In the genomic region with DNA sequence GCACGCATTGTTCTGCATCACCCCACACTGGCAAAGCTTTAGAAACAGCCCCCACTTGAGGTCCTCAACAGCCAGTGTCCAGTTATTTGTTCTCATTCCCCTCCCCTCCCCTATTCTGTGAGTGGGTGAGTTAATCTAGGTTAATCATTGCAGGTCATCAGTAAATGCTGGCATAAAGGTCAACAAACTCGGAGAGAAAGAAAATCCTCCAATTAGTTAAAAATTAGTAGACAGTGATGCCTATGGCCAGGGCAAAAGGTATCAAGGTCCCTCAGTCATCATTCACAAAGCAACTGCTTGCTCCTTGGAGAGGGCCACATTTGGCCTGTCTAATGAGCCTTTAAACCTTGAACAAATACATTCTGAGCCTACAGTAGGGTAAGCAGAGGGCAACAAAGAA, we compare ENCODE assay signal across 20 mouse cellular contexts.
DNase-seq lines count a peak whose midpoint lies in the region; ATAC-seq and TF ChIP-seq lines count a peak whose summit lies in the region.
"Had no signal": no experiment of that assay in that cellular context is flagged by ENCODE, and none has a peak within 500 bp of the region (broad histone marks: within the 10 kb centered on the region; RNA-seq: fewer than 3 reads in every experiment).

No protein-coding gene starts in this region.

- H3K4me1 ChIP-seq in midbrain, embryonic 11.5 days (ENCODE audit: control insufficient read depth, insufficient read depth, low read length), result no peaks in the 10 kb centered on the region
- no peaks in the 10 kb centered on the region for H3K4me1 ChIP-seq in midbrain, embryonic 13.5 days (replicated peaks)
- 0 out of 2 replicates have a peak, but pooled peaks cover 5% of the 10 kb centered on the region for H3K4me1 ChIP-seq in kidney, embryonic 16.5 days (ENCODE audit: insufficient read depth, low read length)
- no peaks in the 10 kb centered on the region for H3K4me1 ChIP-seq in intestine, postnatal 0 days (replicated peaks; ENCODE audit: control insufficient read depth, insufficient read depth, low read length)
- H3K4me1 ChIP-seq in embryonic facial prominence, embryonic 10.5 days, result no peaks in the 10 kb centered on the region
- H3K4me1 ChIP-seq: embryonic facial prominence, embryonic 12.5 days; forebrain, embryonic 15.5 days; heart, embryonic 15.5 days; hindbrain, embryonic 15.5 days had no signal

- no peaks in the 10 kb centered on the region for H3K27me3 ChIP-seq in midbrain, embryonic 11.5 days (ENCODE audit: control insufficient read depth, insufficient read depth, low read length)
- no peaks in the 10 kb centered on the region for H3K27me3 ChIP-seq in midbrain, embryonic 13.5 days
- no peaks in the 10 kb centered on the region for H3K27me3 ChIP-seq in kidney, embryonic 16.5 days (ENCODE audit: insufficient read depth, low read length)
- no peaks in the 10 kb centered on the region for H3K27me3 ChIP-seq in intestine, postnatal 0 days (replicated peaks; ENCODE audit: control insufficient read depth, insufficient read depth, low read length)
- no peaks in the 10 kb centered on the region for H3K27me3 ChIP-seq in embryonic facial prominence, embryonic 10.5 days (replicated peaks; ENCODE audit: low read depth, poor library complexity, severe bottlenecking)
- H3K27me3 ChIP-seq: embryonic facial prominence, embryonic 12.5 days; forebrain, embryonic 15.5 days; heart, embryonic 15.5 days; hindbrain, embryonic 15.5 days had no signal

- H3K4me2 ChIP-seq in midbrain, embryonic 11.5 days, result no peak overlapping the region
- H3K4me2 ChIP-seq in midbrain, embryonic 13.5 days (replicated peaks), result no peak overlapping the region
- H3K4me2 ChIP-seq in kidney, embryonic 16.5 days (replicated peaks; ENCODE audit: low read depth, low read length), result no peak overlapping the region
- no peak overlapping the region for H3K4me2 ChIP-seq in intestine, postnatal 0 days (replicated peaks; ENCODE audit: low read depth)
- H3K4me2 ChIP-seq: embryonic facial prominence, embryonic 12.5 days; forebrain, embryonic 15.5 days; heart, embryonic 11.5 days; heart, embryonic 15.5 days; hindbrain, embryonic 15.5 days had no signal

- no peaks in the 10 kb centered on the region for H3K36me3 ChIP-seq in midbrain, embryonic 11.5 days (ENCODE audit: control insufficient read depth, insufficient read depth, low read length)
- no peaks in the 10 kb centered on the region for H3K36me3 ChIP-seq in midbrain, embryonic 13.5 days
- H3K36me3 ChIP-seq in kidney, embryonic 16.5 days (ENCODE audit: insufficient read depth, low read length), result 0 out of 2 replicates have a peak, but pooled peaks cover 2% of the 10 kb centered on the region
- H3K36me3 ChIP-seq in intestine, postnatal 0 days (ENCODE audit: control insufficient read depth, insufficient read depth), result no peaks in the 10 kb centered on the region
- H3K36me3 ChIP-seq in embryonic facial prominence, embryonic 10.5 days (replicated peaks), result no peaks in the 10 kb centered on the region
- H3K36me3 ChIP-seq: embryonic facial prominence, embryonic 12.5 days; forebrain, embryonic 15.5 days; heart, embryonic 15.5 days; hindbrain, embryonic 15.5 days had no signal

- no peak for ATAC-seq in midbrain, embryonic 11.5 days (ENCODE audit: low FRiP score)
- no peak for ATAC-seq in midbrain, embryonic 13.5 days
- peak; percentile 90 for ATAC-seq in kidney, embryonic 16.5 days (ENCODE audit: low FRiP score, low TSS enrichment)
- no peak for ATAC-seq in intestine, postnatal 0 days
- ATAC-seq: activated CD4-positive, CD25-positive, alpha-beta regulatory T cell, adult 4 months; forebrain, embryonic 15.5 days had no signal

- TF ChIP-seq CTCF in intestine, postnatal 0 days (IDR thresholded peaks at IDR 0.05; ENCODE audit: low read depth), result no peak

- WGBS in midbrain, embryonic 11.5 days, result 77% methylated on average over 2 of the region's 2 CpGs
- WGBS in midbrain, embryonic 13.5 days, result 73% methylated on average over 2 of the region's 2 CpGs
- 44% methylated on average over 2 of the region's 2 CpGs for WGBS in kidney, embryonic 16.5 days
- 43% methylated on average over 2 of the region's 2 CpGs for WGBS in intestine, postnatal 0 days
- 65% methylated on average over 2 of the region's 2 CpGs for WGBS in embryonic facial prominence, embryonic 10.5 days

- no peak overlapping the region for H3K4me3 ChIP-seq in midbrain, embryonic 11.5 days (ENCODE audit: low read depth, low read length)
- H3K4me3 ChIP-seq in midbrain, embryonic 13.5 days (replicated peaks), result no peak overlapping the region
- H3K4me3 ChIP-seq in kidney, embryonic 16.5 days (ENCODE audit: low read length), result no peak overlapping the region
- H3K4me3 ChIP-seq in intestine, postnatal 0 days (ENCODE audit: low read depth, low read length), result no peak overlapping the region
- no peak overlapping the region for H3K4me3 ChIP-seq in embryonic facial prominence, embryonic 10.5 days
- H3K4me3 ChIP-seq: embryonic facial prominence, embryonic 12.5 days; forebrain, embryonic 15.5 days; heart, adult 2 months; heart, embryonic 15.5 days; hindbrain, embryonic 15.5 days had no signal

- H3K9ac ChIP-seq in midbrain, embryonic 11.5 days (ENCODE audit: low read length), result no peak overlapping the region
- no peak overlapping the region for H3K9ac ChIP-seq in midbrain, embryonic 13.5 days (replicated peaks)
- H3K9ac ChIP-seq in kidney, embryonic 16.5 days (replicated peaks; ENCODE audit: low read length), result no peak overlapping the region
- no peak overlapping the region for H3K9ac ChIP-seq in intestine, postnatal 0 days (ENCODE audit: low read depth, low read length)
- H3K9ac ChIP-seq: embryonic facial prominence, embryonic 12.5 days; forebrain, embryonic 15.5 days; heart, embryonic 15.5 days; hindbrain, embryonic 15.5 days had no signal

- DNase-seq in kidney, adult 11 months, result peak; percentile 36
- no peak for DNase-seq in kidney, postnatal 10 days
- peak; percentile 21 for DNase-seq in midbrain, embryonic 11.5 days (ENCODE audit: low spot score, missing footprints)
- no peak for DNase-seq in embryonic facial prominence, embryonic 10.5 days (ENCODE audit: low spot score)
- DNase-seq: adrenal gland, postnatal 14 days; cerebellum, adult 2 months; cerebellum, postnatal 14 days; embryo, embryonic 11 days; gastrocnemius, postnatal 10 days; heart, adult 2 months; heart, postnatal 14 days had no signal

- H3K9me3 ChIP-seq in midbrain, embryonic 11.5 days (ENCODE audit: control insufficient read depth, low read length), result no peaks in the 10 kb centered on the region
- H3K9me3 ChIP-seq in midbrain, embryonic 13.5 days, result peaks cover 9% of the 10 kb centered on the region; the same call in 1 of the 2 replicates
- 0 out of 2 replicates have a peak, but pooled peaks cover 10% of the 10 kb centered on the region for H3K9me3 ChIP-seq in kidney, embryonic 16.5 days (ENCODE audit: low read length)
- no peaks in the 10 kb centered on the region for H3K9me3 ChIP-seq in intestine, postnatal 0 days (ENCODE audit: control insufficient read depth)
- no peaks in the 10 kb centered on the region for H3K9me3 ChIP-seq in embryonic facial prominence, embryonic 10.5 days
- H3K9me3 ChIP-seq: embryonic facial prominence, embryonic 12.5 days; forebrain, embryonic 15.5 days; heart, embryonic 15.5 days; hindbrain, embryonic 15.5 days had no signal

- H3K27ac ChIP-seq in midbrain, embryonic 11.5 days (ENCODE audit: low read depth, low read length), result no peak overlapping the region
- H3K27ac ChIP-seq in midbrain, embryonic 13.5 days, result no peak overlapping the region
- H3K27ac ChIP-seq in kidney, embryonic 16.5 days (ENCODE audit: low read length), result peak overlapping the region; percentile 81
- H3K27ac ChIP-seq in intestine, postnatal 0 days (ENCODE audit: low read depth, low read length), result no peak overlapping the region
- no peak overlapping the region for H3K27ac ChIP-seq in embryonic facial prominence, embryonic 10.5 days (replicated peaks)
- H3K27ac ChIP-seq: embryonic facial prominence, embryonic 12.5 days; forebrain, embryonic 15.5 days; heart, adult 2 months; heart, embryonic 15.5 days; hindbrain, embryonic 15.5 days had no signal

Comparison
In these comparisons a context has a peak if more than half of its experiments do, and no peak if none do; other contexts are left out.
1. DNase-seq: peak in kidney, adult 11 months (single experiment) and midbrain, embryonic 11.5 days (single experiment); none in kidney, postnatal 10 days (single experiment) and embryonic facial prominence, embryonic 10.5 days (single experiment).